Mouse (Mus musculus): ENCODE measurements around the gene Hist1h2ad. TPM values are rescaled to one million over a fixed set of nuclear protein-coding genes. Genes with fewer than 3 reads are reported as not detected.
"Not testable (repeated sequence)": the region's sequence is repeated elsewhere in the genome, so short reads cannot be mapped to it uniquely, and the experiment has no call there.

Gene Hist1h2ad
- polyA plus RNA-seq, 1 experiment from 2014 or later, result 1.6 TPM

DNA sequence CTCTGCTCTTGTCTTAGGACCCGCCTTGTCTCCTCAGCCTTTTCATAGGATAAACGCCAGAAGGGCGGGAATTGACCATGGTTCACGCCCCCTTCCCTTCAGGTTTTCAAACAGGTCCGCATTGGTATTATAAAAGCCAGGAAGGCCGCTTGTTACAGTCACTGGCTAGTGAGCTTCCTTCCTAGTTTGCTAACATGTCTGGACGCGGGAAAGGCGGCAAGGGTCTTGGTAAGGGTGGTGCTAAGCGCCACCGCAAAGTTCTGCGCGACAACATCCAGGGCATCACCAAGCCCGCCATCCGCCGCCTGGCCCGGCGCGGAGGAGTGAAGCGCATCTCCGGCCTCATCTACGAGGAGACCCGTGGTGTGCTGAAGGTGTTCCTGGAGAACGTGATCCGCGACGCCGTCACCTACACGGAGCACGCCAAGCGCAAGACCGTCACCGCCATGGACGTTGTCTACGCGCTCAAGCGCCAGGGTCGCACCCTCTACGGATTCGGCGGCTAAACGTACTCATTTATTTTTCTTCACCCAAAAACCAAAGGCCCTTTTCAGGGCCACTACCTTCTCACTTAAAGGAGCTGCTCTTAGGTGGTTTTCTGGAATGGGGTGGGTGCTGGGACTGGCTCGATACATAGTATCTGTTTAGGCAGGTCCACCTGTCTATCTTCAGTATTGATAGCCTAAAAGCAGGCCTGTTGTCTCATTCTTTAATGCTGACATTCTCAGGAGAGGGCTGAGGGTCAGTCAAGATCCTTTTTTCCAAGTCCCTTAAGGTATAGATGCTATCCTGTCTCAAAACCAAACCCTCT, 7.4 kb downstream of the Hist1h2ad start, which contains the start of gene Hist1h4d:
Hist1h4d (plus strand) TSS at position 191 of the 811 bp plus-strand sequence.
- H3K4me1 ChIP-seq (replicated peaks), result peaks cover 33% of the 10 kb centered on the region
- peak; percentile 84 for ATAC-seq (replicated peaks; ENCODE audit: insufficient number of reproducible peaks, insufficient read depth, low FRiP score, low read depth)
- H3K9me3 ChIP-seq (replicated peaks), result no peaks in the 10 kb centered on the region
- H3K4me3 ChIP-seq, result peak within 1 kb of the TSS; percentile 57
- under 1% methylated on average over 43 of the region's 43 CpGs for WGBS
- peak within 1 kb of the TSS; percentile 79 for H3K27ac ChIP-seq
- no peaks in the 10 kb centered on the region for H3K36me3 ChIP-seq
- no peaks in the 10 kb centered on the region for H3K27me3 ChIP-seq
- peak within 1 kb of the TSS; percentile 66 for H3K9ac ChIP-seq
- peak within 1 kb of the TSS; percentile 79 for H3K4me2 ChIP-seq

DNA sequence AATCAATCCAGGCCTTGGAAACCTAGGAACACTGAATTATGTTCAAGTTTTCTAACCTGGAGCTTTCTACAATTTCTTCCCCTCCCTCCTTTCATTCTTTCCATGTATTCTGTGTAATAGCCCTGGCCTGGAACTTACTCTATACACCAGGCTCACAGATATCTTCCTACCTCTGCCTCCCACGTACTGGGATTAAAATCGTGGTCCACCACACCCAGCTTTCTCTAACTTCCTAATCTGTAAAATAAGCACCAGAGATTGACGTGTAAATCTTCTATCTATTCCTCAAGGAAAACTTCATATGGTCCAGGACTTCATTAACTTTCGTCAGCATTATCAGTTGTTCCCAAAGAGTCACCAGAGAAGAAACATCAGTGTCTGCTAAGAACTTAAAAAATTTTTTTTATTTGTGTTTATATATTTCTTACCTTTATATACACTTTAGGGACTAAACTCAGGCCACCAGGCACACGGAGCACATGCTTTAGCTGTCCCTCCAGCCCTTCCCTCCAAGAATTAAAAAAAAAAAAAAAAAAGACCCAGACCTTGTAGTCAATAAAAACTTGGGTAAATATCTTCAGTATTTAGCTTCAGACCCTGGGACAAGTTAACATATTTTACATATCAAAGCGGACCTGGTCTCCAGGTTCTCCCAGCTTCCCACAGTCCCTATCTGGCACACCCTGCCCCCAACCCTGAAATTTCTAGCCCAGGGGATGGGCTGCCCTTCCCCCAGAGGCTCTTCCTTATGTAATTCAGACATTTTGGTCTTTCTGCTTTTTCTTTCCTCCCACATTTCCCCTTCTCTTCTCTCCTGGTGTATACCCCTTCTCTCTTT, 8.3 kb downstream of the Hist1h2ad start:
- Histone ChIP-seq H3K4me2 (peak overlapping the region; percentile 79), H3K9me3 (replicated peaks) (no peaks in the 10 kb centered on the region), H3K9ac (peak overlapping the region; percentile 66), H3K4me1 (replicated peaks) (peaks cover 32% of the 10 kb centered on the region), H3K27me3 (no peaks in the 10 kb centered on the region), H3K27ac (peak overlapping the region; percentile 79), H3K36me3 (no peaks in the 10 kb centered on the region), H3K4me3 (peak overlapping the region; percentile 57)
- 13% methylated on average over 6 of the region's 6 CpGs for WGBS
- ATAC-seq (replicated peaks; ENCODE audit: insufficient number of reproducible peaks, insufficient read depth, low FRiP score, low read depth), result no peak

DNA sequence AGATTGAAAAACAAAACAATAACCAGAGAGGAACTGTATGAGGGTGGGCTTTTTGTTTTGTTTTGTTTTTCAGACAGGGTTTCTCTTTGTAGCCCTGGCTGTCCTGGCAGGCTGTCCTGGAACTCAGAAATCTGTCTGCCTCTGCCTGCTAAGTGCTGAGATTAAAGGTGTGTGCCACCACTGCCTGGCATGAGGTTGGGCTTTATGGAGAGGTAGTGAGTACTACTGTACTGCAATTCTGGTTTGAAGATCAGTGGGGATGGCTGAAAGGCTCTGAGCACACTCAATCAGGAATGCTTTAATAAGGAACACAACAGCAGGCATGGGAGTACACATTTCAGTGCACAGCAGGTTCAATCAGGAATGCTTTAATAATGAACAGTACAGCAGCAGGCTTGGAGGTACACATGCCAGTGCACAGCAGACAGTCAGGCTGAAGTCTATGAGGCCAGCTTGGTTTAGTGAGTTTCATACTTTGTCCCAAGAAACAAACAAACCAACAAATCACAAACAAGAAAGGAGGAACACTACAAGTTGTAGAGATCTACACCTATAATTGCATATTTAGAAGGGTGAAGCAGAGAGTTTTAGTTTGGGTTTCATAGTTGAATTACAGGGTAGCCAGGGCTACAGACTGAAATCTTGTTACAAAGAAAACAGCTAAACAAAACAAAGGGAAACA, 9.3 kb downstream of the Hist1h2ad start:
- H3K27ac ChIP-seq, result peak overlapping the region; percentile 79
- 0 out of 2 replicates have a peak overlapping the region, but pooled peaks have one; percentile 8 for H3K4me3 ChIP-seq
- H3K36me3 ChIP-seq, result no peaks in the 10 kb centered on the region
- H3K9me3 ChIP-seq (replicated peaks), result no peaks in the 10 kb centered on the region
- H3K4me1 ChIP-seq (replicated peaks), result peaks cover 32% of the 10 kb centered on the region
- H3K9ac ChIP-seq, result no peak overlapping the region
- no peaks in the 10 kb centered on the region for H3K27me3 ChIP-seq
- peak overlapping the region; percentile 79; the same call in 1 of the 2 replicates for H3K4me2 ChIP-seq
- ATAC-seq (replicated peaks; ENCODE audit: insufficient number of reproducible peaks, insufficient read depth, low FRiP score, low read depth), result no peak

DNA sequence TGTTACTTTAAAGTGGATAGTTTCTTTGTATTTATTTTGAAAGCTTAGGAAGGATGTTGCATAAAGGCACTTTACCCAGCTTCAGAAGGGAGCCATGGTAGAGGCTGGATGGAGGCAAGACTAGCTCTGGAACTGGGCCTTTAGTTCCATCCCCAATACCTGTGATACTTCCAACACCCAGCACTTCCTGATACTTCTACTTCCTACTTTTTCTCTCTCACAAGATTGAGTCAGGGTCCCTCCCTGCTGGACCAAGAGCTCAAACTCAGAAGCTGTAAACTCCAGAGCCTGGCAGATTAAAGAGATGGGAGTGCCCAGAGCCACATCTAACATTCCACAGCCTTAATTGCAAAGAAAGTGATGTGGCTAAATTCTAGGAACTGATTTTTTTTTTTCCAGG, 10.2 kb downstream of the Hist1h2ad start:
- peak overlapping the region; percentile 92 for H3K27ac ChIP-seq
- H3K4me1 ChIP-seq (replicated peaks), result peaks cover 32% of the 10 kb centered on the region
- peak overlapping the region; percentile 54 for H3K4me3 ChIP-seq
- no peaks in the 10 kb centered on the region for H3K27me3 ChIP-seq
- H3K4me2 ChIP-seq, result peak overlapping the region; percentile 68
- ATAC-seq (replicated peaks; ENCODE audit: insufficient number of reproducible peaks, insufficient read depth, low FRiP score, low read depth), result no peak
- no peaks in the 10 kb centered on the region for H3K36me3 ChIP-seq
- no peaks in the 10 kb centered on the region for H3K9me3 ChIP-seq (replicated peaks)
- H3K9ac ChIP-seq, result peak overlapping the region; percentile 73

DNA sequence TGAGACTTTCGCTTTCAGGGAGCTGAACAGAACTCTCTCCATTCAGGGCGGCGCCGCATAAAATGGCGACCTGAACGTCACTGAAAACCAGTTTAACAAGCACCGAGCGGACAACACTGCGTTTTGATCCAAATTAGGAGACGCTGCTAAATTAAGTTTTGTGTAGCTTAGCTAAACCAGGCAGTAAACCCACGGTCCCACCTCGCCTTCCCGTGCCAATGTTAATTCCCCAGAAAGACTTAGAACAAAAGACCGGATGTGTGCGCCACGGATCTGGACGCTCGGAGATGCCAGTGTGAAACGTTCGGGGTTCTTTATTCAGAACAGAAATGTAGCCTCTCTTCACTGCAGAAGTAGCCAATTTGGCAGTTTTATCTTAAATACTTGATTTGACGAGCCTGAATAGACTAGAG, 10.9 kb downstream of the Hist1h2ad start:
- peaks cover 32% of the 10 kb centered on the region for H3K4me1 ChIP-seq (replicated peaks)
- no peaks in the 10 kb centered on the region for H3K27me3 ChIP-seq
- no peak for ATAC-seq (replicated peaks; ENCODE audit: insufficient number of reproducible peaks, insufficient read depth, low FRiP score, low read depth)
- WGBS, result under 1% methylated on average over 21 of the region's 21 CpGs
- H3K4me2 ChIP-seq, result peak overlapping the region; percentile 68
- no peaks in the 10 kb centered on the region for H3K36me3 ChIP-seq
- peak overlapping the region; percentile 73 for H3K9ac ChIP-seq
- peak overlapping the region; percentile 92 for H3K27ac ChIP-seq
- H3K4me3 ChIP-seq, result peak overlapping the region; percentile 54
- no peaks in the 10 kb centered on the region for H3K9me3 ChIP-seq (replicated peaks)

DNA sequence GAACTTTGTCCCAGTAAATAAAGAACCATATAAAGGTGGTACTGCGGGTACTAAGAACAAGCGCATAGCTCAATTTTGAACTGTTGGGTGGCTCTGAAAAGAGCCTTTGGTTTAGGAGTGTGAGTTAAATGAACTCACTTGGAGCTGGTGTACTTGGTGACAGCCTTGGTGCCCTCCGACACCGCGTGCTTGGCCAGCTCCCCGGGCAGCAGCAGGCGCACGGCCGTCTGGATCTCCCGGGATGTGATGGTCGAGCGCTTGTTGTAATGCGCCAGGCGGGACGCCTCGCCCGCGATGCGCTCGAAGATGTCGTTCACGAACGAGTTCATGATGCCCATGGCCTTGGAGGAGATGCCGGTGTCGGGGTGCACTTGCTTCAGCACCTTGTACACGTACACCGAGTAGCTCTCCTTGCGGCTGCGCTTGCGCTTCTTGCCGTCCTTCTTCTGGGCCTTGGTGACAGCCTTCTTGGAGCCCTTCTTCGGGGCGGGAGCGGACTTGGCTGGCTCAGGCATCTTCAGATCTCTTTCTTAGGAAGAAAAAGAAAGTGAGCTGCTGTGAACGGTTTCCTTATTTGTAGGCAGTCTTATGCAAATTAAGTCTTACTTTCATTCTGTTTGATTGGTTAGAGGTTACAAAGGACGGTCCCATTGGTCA, 11.4 kb downstream of the Hist1h2ad start:
- ATAC-seq (replicated peaks; ENCODE audit: insufficient number of reproducible peaks, insufficient read depth, low FRiP score, low read depth), result peak; percentile 86
- H3K9ac ChIP-seq, result peak overlapping the region; percentile 73
- H3K4me2 ChIP-seq, result peak overlapping the region; percentile 68
- under 1% methylated on average over 34 of the region's 36 CpGs for WGBS
- peak overlapping the region; percentile 92 for H3K27ac ChIP-seq
- H3K4me1 ChIP-seq (replicated peaks), result peaks cover 32% of the 10 kb centered on the region
- not testable (repeated sequence) for H3K9me3 ChIP-seq (replicated peaks); H3K36me3 ChIP-seq; H3K27me3 ChIP-seq
- H3K4me3 ChIP-seq, result peak overlapping the region; percentile 54

DNA sequence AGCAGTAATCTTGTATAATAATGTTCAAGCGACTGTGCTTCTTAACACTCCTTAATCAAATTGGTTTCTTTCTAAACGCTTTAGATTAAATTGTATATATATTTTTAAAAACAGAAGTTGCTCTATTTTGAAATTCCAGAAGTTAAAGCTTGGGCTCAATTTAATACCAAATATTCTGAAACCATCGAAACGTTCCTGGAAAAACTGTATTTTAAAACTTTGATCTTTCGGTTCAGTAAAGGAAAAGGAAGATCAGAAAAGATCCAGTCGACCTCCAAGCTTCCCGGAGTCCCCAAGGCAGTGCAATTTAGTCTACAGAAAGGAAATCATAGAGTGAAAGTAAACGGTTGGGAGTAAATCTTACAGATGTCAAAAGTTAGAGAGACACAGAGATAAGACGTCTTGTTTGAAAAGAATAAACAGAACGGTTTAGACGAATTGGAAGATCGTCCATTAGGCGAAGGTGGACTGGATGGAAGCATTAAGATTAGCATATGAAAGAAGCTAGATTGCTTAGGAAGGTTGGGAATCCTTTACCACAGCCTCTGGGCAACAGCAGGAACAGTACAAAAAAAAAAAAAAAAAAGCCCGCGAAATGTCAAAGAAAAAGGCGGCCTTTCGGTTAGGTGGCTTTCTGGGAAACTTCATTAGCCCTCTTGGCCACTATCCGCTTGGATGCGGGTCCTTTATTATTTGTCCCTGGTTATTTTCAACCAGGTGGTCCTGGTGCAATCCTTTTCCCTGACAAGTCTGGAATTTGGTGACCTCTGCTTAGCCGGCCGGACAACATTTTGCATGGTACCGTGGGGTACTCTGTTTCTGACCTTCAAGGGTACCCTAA, 12.1 kb downstream of the Hist1h2ad start:
- no peak for ATAC-seq (replicated peaks; ENCODE audit: insufficient number of reproducible peaks, insufficient read depth, low FRiP score, low read depth)

DNA sequence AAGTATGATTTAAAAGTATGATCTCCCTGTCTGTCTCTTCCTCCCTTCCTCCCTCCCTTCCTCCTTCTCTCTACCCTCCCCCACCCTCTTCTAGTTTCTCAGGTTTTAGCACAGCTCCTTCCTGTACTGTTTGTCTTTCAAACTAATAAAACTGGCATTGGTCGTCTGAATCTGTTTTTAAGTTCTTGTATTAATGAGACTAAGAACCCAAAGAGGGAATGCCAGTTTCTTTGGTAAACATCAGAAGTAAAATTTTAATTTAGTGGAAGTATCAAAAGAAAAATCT, 12.7 kb downstream of the Hist1h2ad start:
- Histone ChIP-seq H3K4me1 (replicated peaks) (peaks cover 24% of the 10 kb centered on the region), H3K4me3 (peak overlapping the region; percentile 46), H3K9me3 (replicated peaks) (no peaks in the 10 kb centered on the region), H3K27me3 (no peaks in the 10 kb centered on the region), H3K4me2 (peak overlapping the region; percentile 68), H3K36me3 (no peaks in the 10 kb centered on the region), H3K9ac (peak overlapping the region; percentile 45), H3K27ac (peak overlapping the region; percentile 92)
- no peak for ATAC-seq (replicated peaks; ENCODE audit: insufficient number of reproducible peaks, insufficient read depth, low FRiP score, low read depth)
- 11% methylated on average over 1 of the region's 1 CpGs for WGBS

More for the DNA sequence above, 12.1 kb downstream of the Hist1h2ad start:
- peak overlapping the region; percentile 68 for H3K4me2 ChIP-seq
- peak overlapping the region; percentile 54 for H3K4me3 ChIP-seq
- H3K27me3 ChIP-seq, result no peaks in the 10 kb centered on the region
- H3K36me3 ChIP-seq, result no peaks in the 10 kb centered on the region
- no peaks in the 10 kb centered on the region for H3K9me3 ChIP-seq (replicated peaks)
- peak overlapping the region; percentile 92 for H3K27ac ChIP-seq
- 1% methylated on average over 22 of the region's 22 CpGs for WGBS
- H3K9ac ChIP-seq, result peak overlapping the region; percentile 45
- H3K4me1 ChIP-seq (replicated peaks), result peaks cover 26% of the 10 kb centered on the region

DNA sequence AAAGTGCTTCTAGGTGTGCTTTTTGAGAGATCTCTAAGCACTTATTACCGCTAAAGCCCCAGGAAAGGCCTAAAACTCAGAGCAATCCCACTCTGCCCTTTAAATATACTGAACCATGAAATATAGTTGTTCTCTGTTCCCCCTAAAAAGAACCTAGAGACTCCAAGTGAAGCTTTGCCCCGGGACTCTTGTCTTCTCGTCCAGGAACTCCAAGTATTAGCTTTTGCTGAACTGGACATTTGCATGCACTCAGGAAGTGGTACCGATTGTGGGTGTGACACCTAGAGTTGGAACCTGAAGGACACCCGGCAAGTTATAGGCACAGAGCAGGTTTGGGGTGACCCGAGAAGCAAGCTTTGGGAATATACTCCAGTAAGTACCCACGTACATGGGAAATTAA, 17.0 kb downstream of the Hist1h2ad start:
- no peaks in the 10 kb centered on the region for H3K27me3 ChIP-seq
- peaks cover 10% of the 10 kb centered on the region for H3K4me1 ChIP-seq (replicated peaks)
- no peak overlapping the region for H3K4me2 ChIP-seq
- ATAC-seq (replicated peaks; ENCODE audit: insufficient number of reproducible peaks, insufficient read depth, low FRiP score, low read depth), result no peak
- H3K36me3 ChIP-seq, result no peaks in the 10 kb centered on the region
- no peak overlapping the region for H3K27ac ChIP-seq
- 88% methylated on average over 7 of the region's 7 CpGs for WGBS
- no peak overlapping the region for H3K4me3 ChIP-seq
- H3K9me3 ChIP-seq (replicated peaks), result no peaks in the 10 kb centered on the region
- H3K9ac ChIP-seq, result no peak overlapping the region

DNA sequence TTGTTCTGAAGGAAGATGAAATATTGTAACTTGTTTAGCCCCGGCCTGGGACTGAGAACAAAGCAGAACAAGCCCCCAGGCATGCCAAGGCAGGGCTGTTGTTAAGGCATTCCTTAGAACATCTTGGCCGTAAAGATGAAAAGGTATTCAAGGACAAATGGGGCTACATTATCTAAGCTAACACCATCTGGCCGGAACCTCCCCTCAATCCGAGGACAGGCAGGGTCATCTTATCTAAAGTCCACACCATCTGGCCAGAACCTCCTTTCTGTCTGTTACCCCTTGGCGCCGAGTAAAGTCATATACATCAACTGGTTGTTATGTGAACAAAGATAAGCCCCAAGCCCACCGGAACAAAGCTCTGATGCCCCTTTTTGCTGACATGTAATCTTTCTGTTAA, 17.7 kb downstream of the Hist1h2ad start:
- not testable (repeated sequence) for H3K27me3 ChIP-seq; H3K9ac ChIP-seq; H3K4me2 ChIP-seq; H3K36me3 ChIP-seq; H3K9me3 ChIP-seq (replicated peaks); H3K4me3 ChIP-seq; H3K4me1 ChIP-seq (replicated peaks); H3K27ac ChIP-seq; ATAC-seq (replicated peaks; ENCODE audit: insufficient number of reproducible peaks, insufficient read depth, low FRiP score, low read depth)
- WGBS, result 69% methylated on average over 7 of the region's 7 CpGs

Data from heart, embryonic 15.5 days (tissue).